Mouse (Mus musculus): ENCODE results near the gene Arsg.

Arsg gene

GRCm38 (mm10) chr11:109473171-109474085 is at the start of gene Arsg, which contains the start of gene Slc16a6:
TSS of gene Arsg (plus strand) at chr11:109473374.
TSS of gene Slc16a6 (minus strand) at chr11:109473598.
- peak; percentile 76 to 90 for DNase-seq (ENCODE audit: inconsistent age in 2 of 2, low spot score in 1 of 2)

- peak; percentile 99 to 100 for DNase-seq (ENCODE audit: inconsistent age in 2 of 2, low spot score in 1 of 2)
Measured at GRCm38 (mm10) chr11:109425392-109426271, 47.5 kb upstream of the Arsg start, which contains the start of gene Amz2. TSS of gene Amz2 (plus strand) at chr11:109425946.

GRCm38 (mm10) chr11:109426272-109426586 is 46.9 kb upstream of the Arsg start:
- DNase-seq (ENCODE audit: inconsistent age in 2 of 2, low spot score in 1 of 2), result no peak

GRCm38 (mm10) chr11:109427353-109427752 is 45.8 kb upstream of the Arsg start:
- DNase-seq (ENCODE audit: inconsistent age in 2 of 2, low spot score in 1 of 2), result no peak

GRCm38 (mm10) chr11:109434233-109434798 is 38.9 kb upstream of the Arsg start:
- DNase-seq (ENCODE audit: inconsistent age in 2 of 2, low spot score in 1 of 2), result no peak

GRCm38 (mm10) chr11:109436889-109437288 is 36.3 kb upstream of the Arsg start:
- DNase-seq (ENCODE audit: inconsistent age in 2 of 2, low spot score in 1 of 2), result no peak

GRCm38 (mm10) chr11:109439209-109439608 is 34.0 kb upstream of the Arsg start:
- no peak for DNase-seq (ENCODE audit: inconsistent age in 2 of 2, low spot score in 1 of 2)

GRCm38 (mm10) chr11:109439829-109440340 is 33.3 kb upstream of the Arsg start:
- DNase-seq (ENCODE audit: inconsistent age in 2 of 2, low spot score in 1 of 2), result peak; percentile 88 to 93

GRCm38 (mm10) chr11:109440641-109441040 is 32.5 kb upstream of the Arsg start:
- DNase-seq (ENCODE audit: inconsistent age in 2 of 2, low spot score in 1 of 2), result no peak

GRCm38 (mm10) chr11:109441119-109441518 is 32.1 kb upstream of the Arsg start:
- peak; percentile 35 to 68 for DNase-seq (ENCODE audit: inconsistent age in 2 of 2, low spot score in 1 of 2)

- DNase-seq (ENCODE audit: inconsistent age in 2 of 2, low spot score in 1 of 2), result no peak
Measured at GRCm38 (mm10) chr11:109442166-109442730, 30.9 kb upstream of the Arsg start.

GRCm38 (mm10) chr11:109443468-109444263 is 29.5 kb upstream of the Arsg start:
- no peak for DNase-seq (ENCODE audit: inconsistent age in 2 of 2, low spot score in 1 of 2)

- DNase-seq (ENCODE audit: inconsistent age in 2 of 2, low spot score in 1 of 2), result no peak
Measured at GRCm38 (mm10) chr11:109444600-109444999, 28.6 kb upstream of the Arsg start.

GRCm38 (mm10) chr11:109445438-109446035 is 27.6 kb upstream of the Arsg start:
- peak in 1 of 2 experiments; percentile 77 for DNase-seq (ENCODE audit: inconsistent age in 2 of 2, low spot score in 1 of 2)

- no peak for DNase-seq (ENCODE audit: inconsistent age in 2 of 2, low spot score in 1 of 2)
Measured at GRCm38 (mm10) chr11:109451169-109451568, 22.0 kb upstream of the Arsg start.

GRCm38 (mm10) chr11:109456261-109456660 is 16.9 kb upstream of the Arsg start:
- no peak for DNase-seq (ENCODE audit: inconsistent age in 2 of 2, low spot score in 1 of 2)

GRCm38 (mm10) chr11:109458165-109458564 is 15.0 kb upstream of the Arsg start:
- DNase-seq (ENCODE audit: inconsistent age in 2 of 2, low spot score in 1 of 2), result no peak

GRCm38 (mm10) chr11:109460586-109460985 is 12.6 kb upstream of the Arsg start:
- no peak for DNase-seq (ENCODE audit: inconsistent age in 2 of 2, low spot score in 1 of 2)

- no peak for DNase-seq (ENCODE audit: inconsistent age in 2 of 2, low spot score in 1 of 2)
Measured at GRCm38 (mm10) chr11:109465068-109465467, 8.1 kb upstream of the Arsg start.

- DNase-seq (ENCODE audit: inconsistent age in 2 of 2, low spot score in 1 of 2), result no peak
Measured at GRCm38 (mm10) chr11:109466987-109467386, 6.2 kb upstream of the Arsg start.
